Mouse (Mus musculus): ENCODE data around the gene Olfr199. TPM values are rescaled to one million over a fixed set of nuclear protein-coding genes. Genes with fewer than 3 reads are reported as not detected.
"Not testable (repeated sequence)": the region's sequence is repeated elsewhere in the genome, so short reads cannot be mapped to it uniquely, and the experiment has no call there.

Olfr199 gene
- not detected in 2 replicates for polyA plus RNA-seq (2014; fragmentation: Nextera tagmentation; extraction: Ambion mirVana)

DNA sequence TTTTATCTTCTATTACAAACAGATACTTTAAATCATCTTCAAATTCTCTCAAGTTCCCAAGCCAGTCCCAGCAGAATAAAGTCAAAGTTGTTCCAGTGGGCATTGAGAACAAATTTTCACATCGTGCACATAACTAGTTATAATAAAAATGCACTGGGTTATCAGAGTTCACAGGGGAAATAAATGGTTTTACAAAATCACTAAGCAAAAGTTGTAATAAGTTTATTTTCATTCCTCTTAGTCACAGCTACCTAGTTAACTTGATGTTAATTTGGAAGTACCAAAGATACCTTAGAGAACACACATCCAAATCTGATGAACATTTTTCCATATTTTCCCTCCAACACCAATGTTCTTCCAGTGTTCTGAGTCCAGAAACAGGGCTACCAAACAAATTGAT is at the start of gene Olfr199:
Gene Olfr199, minus strand, starts transcription at position 101 of the 400 bp plus-strand sequence.
- 89% methylated on average over 1 of the region's 1 CpGs for WGBS
- H3K4me2 ChIP-seq (ENCODE audit: low read depth); H3K27me3 ChIP-seq (ENCODE audit: control insufficient read depth, insufficient read depth, low read length); H3K27ac ChIP-seq (ENCODE audit: low read depth, low read length); H3K4me3 ChIP-seq (ENCODE audit: low read depth, low read length); H3K4me1 ChIP-seq (ENCODE audit: control insufficient read depth, insufficient read depth, low read length); DNase-seq (ENCODE audit: low spot score); H3K9ac ChIP-seq (ENCODE audit: low read length); ATAC-seq (ENCODE audit: insufficient read depth, low FRiP score, low TSS enrichment); H3K9me3 ChIP-seq (ENCODE audit: control insufficient read depth, low read length); H3K36me3 ChIP-seq (ENCODE audit: control insufficient read depth, insufficient read depth, low read length): not testable (repeated sequence)

DNA sequence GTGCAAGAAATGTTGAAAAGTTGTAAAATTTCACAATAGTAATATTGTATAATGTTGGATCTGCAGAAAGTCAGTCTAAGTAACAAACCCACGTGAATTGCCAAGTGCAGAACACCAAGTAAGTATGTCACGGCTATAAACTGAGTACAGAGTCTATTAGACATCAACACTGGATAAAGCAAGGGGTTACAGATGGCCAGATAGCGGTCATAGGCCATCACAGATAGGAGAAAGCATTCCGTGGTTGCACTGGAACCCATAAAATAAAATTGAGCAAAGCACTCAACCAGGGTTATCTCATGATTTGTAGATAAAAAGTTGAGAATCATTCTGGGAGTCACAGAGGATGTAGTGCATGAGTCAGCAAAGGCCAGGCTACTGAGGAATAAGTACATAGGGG is 49.5 kb upstream of the Olfr199 start:
- not testable (repeated sequence) for H3K4me1 ChIP-seq (ENCODE audit: control insufficient read depth, insufficient read depth, low read length); H3K27ac ChIP-seq (ENCODE audit: low read depth, low read length); H3K9ac ChIP-seq (ENCODE audit: low read length); ATAC-seq (ENCODE audit: insufficient read depth, low FRiP score, low TSS enrichment); H3K4me3 ChIP-seq (ENCODE audit: low read depth, low read length); H3K9me3 ChIP-seq (ENCODE audit: control insufficient read depth, low read length); H3K4me2 ChIP-seq (ENCODE audit: low read depth); H3K27me3 ChIP-seq (ENCODE audit: control insufficient read depth, insufficient read depth, low read length); H3K36me3 ChIP-seq (ENCODE audit: control insufficient read depth, insufficient read depth, low read length); DNase-seq (ENCODE audit: low spot score)
- 79% methylated on average over 4 of the region's 4 CpGs for WGBS

DNA sequence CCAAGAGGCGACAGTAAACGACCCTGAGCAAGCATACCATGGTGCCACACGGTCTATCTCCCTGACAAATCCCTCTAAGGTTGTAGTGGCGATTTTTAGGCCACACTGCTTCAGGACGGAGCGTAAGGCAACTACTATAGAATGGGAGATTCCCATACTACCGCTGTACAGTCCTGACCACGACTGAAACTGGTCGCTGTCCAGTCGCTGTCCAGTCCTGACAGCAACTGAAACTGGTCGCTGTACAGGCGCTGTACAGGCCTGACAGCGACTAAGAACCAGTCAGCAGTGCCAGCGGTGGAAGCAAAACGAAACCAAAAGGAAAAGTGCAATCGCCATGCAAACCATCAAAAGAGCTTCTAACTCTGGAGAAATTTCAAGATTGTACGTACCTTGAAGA is 30.1 kb upstream of the Olfr199 start:
- H3K4me2 ChIP-seq (ENCODE audit: low read depth) = no peak overlapping the region
- no peaks in the 10 kb centered on the region for H3K27me3 ChIP-seq (ENCODE audit: control insufficient read depth, insufficient read depth, low read length)
- no peaks in the 10 kb centered on the region for H3K36me3 ChIP-seq (ENCODE audit: control insufficient read depth, insufficient read depth, low read length)
- no peak for ATAC-seq (ENCODE audit: insufficient read depth, low FRiP score, low TSS enrichment)
- no peaks in the 10 kb centered on the region for H3K9me3 ChIP-seq (ENCODE audit: control insufficient read depth, low read length)
- no peak for DNase-seq (ENCODE audit: low spot score)
- no peaks in the 10 kb centered on the region for H3K4me1 ChIP-seq (ENCODE audit: control insufficient read depth, insufficient read depth, low read length)
- H3K9ac ChIP-seq (ENCODE audit: low read length) = no peak overlapping the region
- 88% methylated on average over 17 of the region's 17 CpGs for WGBS
- H3K4me3 ChIP-seq (ENCODE audit: low read depth, low read length) = no peak overlapping the region
- no peak overlapping the region for H3K27ac ChIP-seq (ENCODE audit: low read depth, low read length)

DNA sequence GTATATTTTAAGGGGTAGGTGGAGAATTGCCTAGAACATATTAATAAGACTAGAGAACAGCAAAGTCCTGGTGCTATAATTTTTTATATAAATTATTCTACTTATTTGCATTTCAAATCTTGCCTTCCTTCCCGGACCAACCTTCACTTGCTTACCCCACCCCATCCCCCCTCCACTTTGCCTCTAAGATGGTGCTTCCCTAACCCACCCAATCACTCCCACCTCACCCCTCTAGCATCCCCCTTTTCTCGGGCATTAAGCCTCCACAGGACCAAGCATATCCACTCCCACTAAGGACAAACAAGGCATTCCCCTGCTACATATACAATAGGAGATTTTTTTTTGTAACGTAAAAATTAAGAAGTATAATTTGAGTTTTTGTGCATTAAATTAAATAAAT is 1.7 kb downstream of the Olfr199 start:
- ATAC-seq (ENCODE audit: insufficient read depth, low FRiP score, low TSS enrichment) = peak; percentile 50; the same call in 1 of the 2 replicates
- 82% methylated on average over 3 of the region's 3 CpGs for WGBS

DNA sequence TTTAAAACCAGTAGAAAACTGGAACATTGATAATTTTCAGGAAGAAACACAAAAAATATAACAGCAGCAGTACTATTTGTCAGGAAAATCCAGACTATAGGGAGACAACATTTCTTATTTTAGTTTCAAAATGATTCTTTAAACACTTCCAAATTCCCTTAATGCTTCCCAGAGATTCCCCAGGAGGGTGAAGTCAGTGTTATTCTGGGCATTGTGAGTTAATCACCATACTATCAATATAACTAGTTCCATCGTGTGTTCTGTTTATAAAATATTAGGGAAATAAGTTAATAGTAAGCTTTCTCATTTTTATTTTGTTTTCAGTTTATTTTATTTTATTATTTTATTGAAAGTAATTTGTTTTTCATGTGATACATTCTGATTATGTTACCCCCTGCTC is 16.1 kb downstream of the Olfr199 start, which contains the start of gene Olfr198:
Gene Olfr198, minus strand, starts transcription at position 101 of the 400 bp plus-strand sequence.
- H3K36me3 ChIP-seq (ENCODE audit: control insufficient read depth, insufficient read depth, low read length); ATAC-seq (ENCODE audit: insufficient read depth, low FRiP score, low TSS enrichment); H3K9ac ChIP-seq (ENCODE audit: low read length); DNase-seq (ENCODE audit: low spot score); H3K27ac ChIP-seq (ENCODE audit: low read depth, low read length); H3K27me3 ChIP-seq (ENCODE audit: control insufficient read depth, insufficient read depth, low read length); H3K4me1 ChIP-seq (ENCODE audit: control insufficient read depth, insufficient read depth, low read length); H3K4me2 ChIP-seq (ENCODE audit: low read depth); H3K4me3 ChIP-seq (ENCODE audit: low read depth, low read length); H3K9me3 ChIP-seq (ENCODE audit: control insufficient read depth, low read length): not testable (repeated sequence)
- 67% methylated on average over 1 of the region's 1 CpGs for WGBS

More for the DNA sequence above, 1.7 kb downstream of the Olfr199 start:
- not testable (repeated sequence) for H3K9me3 ChIP-seq (ENCODE audit: control insufficient read depth, low read length); H3K4me2 ChIP-seq (ENCODE audit: low read depth); DNase-seq (ENCODE audit: low spot score); H3K27me3 ChIP-seq (ENCODE audit: control insufficient read depth, insufficient read depth, low read length); H3K9ac ChIP-seq (ENCODE audit: low read length); H3K36me3 ChIP-seq (ENCODE audit: control insufficient read depth, insufficient read depth, low read length); H3K4me1 ChIP-seq (ENCODE audit: control insufficient read depth, insufficient read depth, low read length); H3K27ac ChIP-seq (ENCODE audit: low read depth, low read length); H3K4me3 ChIP-seq (ENCODE audit: low read depth, low read length)

DNA sequence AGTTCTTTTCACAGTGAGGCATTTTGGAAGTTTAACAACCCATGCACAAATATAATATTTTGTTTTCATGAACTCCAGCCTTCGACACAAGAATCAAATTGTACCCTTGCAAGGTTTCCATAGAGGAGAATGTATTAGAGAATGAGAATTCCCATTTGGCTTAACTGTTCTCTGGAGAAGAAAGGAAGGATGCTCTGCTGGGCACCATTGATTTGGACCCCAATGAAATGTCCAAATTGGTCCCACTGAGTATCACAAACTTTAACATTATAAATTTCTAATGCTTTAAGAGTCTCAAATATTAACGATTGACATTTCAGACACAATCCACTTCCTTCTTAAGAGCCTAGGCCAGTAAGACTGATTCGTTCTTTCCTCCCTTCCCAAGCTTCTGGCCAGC is 49.2 kb downstream of the Olfr199 start, which contains the start of gene Olfr196:
Gene Olfr196, minus strand, starts transcription at position 101 of the 400 bp plus-strand sequence.
- H3K4me1 ChIP-seq (ENCODE audit: control insufficient read depth, insufficient read depth, low read length) = no peaks in the 10 kb centered on the region
- H3K9ac ChIP-seq (ENCODE audit: low read length) = no peak within 1 kb of the TSS
- H3K27ac ChIP-seq (ENCODE audit: low read depth, low read length) = no peak within 1 kb of the TSS
- H3K9me3 ChIP-seq (ENCODE audit: control insufficient read depth, low read length) = no peaks in the 10 kb centered on the region
- H3K4me3 ChIP-seq (ENCODE audit: low read depth, low read length) = no peak within 1 kb of the TSS
- WGBS = 84% methylated on average over 3 of the region's 3 CpGs
- no peak within 1 kb of the TSS for H3K4me2 ChIP-seq (ENCODE audit: low read depth)
- no peaks in the 10 kb centered on the region for H3K36me3 ChIP-seq (ENCODE audit: control insufficient read depth, insufficient read depth, low read length)
- ATAC-seq (ENCODE audit: insufficient read depth, low FRiP score, low TSS enrichment) (no peak), DNase-seq (ENCODE audit: low spot score) (no peak)
- no peaks in the 10 kb centered on the region for H3K27me3 ChIP-seq (ENCODE audit: control insufficient read depth, insufficient read depth, low read length)

Other genes starting within 250 kb of the Olfr199 start
- not detected in 2 replicates for gene Olfr183, start 224.4 kb downstream of the Olfr199 start, polyA plus RNA-seq (2014; fragmentation: Nextera tagmentation; extraction: Ambion mirVana)
- gene Olfr186, start 189.5 kb downstream of the Olfr199 start, polyA plus RNA-seq (2014; fragmentation: Nextera tagmentation; extraction: Ambion mirVana) = not detected in 2 replicates
- gene Olfr187, start 180.0 kb downstream of the Olfr199 start, polyA plus RNA-seq (2014; fragmentation: Nextera tagmentation; extraction: Ambion mirVana) = not detected in 2 replicates
- not detected in 2 replicates for gene Olfr190, start 141.8 kb downstream of the Olfr199 start, polyA plus RNA-seq (2014; fragmentation: Nextera tagmentation; extraction: Ambion mirVana)
- gene Olfr191, start 129.9 kb downstream of the Olfr199 start, polyA plus RNA-seq (2014; fragmentation: Nextera tagmentation; extraction: Ambion mirVana) = not detected in 2 replicates
- not detected in 2 replicates for gene Olfr193, start 107.9 kb downstream of the Olfr199 start, polyA plus RNA-seq (2014; fragmentation: Nextera tagmentation; extraction: Ambion mirVana)
- not detected in 2 replicates for gene Olfr194, start 98.7 kb downstream of the Olfr199 start, polyA plus RNA-seq (2014; fragmentation: Nextera tagmentation; extraction: Ambion mirVana)
- not detected in 2 replicates for gene Olfr195, start 72.7 kb downstream of the Olfr199 start, polyA plus RNA-seq (2014; fragmentation: Nextera tagmentation; extraction: Ambion mirVana)
- gene Olfr196, start 49.3 kb downstream of the Olfr199 start, polyA plus RNA-seq (2014; fragmentation: Nextera tagmentation; extraction: Ambion mirVana) = not detected in 2 replicates
- not detected in 2 replicates for gene Olfr198, start 16.2 kb downstream of the Olfr199 start, polyA plus RNA-seq (2014; fragmentation: Nextera tagmentation; extraction: Ambion mirVana)
- gene Olfr201, start 52.9 kb upstream of the Olfr199 start, polyA plus RNA-seq (2014; fragmentation: Nextera tagmentation; extraction: Ambion mirVana) = not detected in 2 replicates
- gene Olfr202, start 67.0 kb upstream of the Olfr199 start, polyA plus RNA-seq (2014; fragmentation: Nextera tagmentation; extraction: Ambion mirVana) = not detected in 2 replicates
- gene Olfr203, start 79.1 kb upstream of the Olfr199 start, polyA plus RNA-seq (2014; fragmentation: Nextera tagmentation; extraction: Ambion mirVana) = not detected in 2 replicates
- gene Olfr204, start 98.5 kb upstream of the Olfr199 start, polyA plus RNA-seq (2014; fragmentation: Nextera tagmentation; extraction: Ambion mirVana) = not detected in 2 replicates
- not detected in 2 replicates for gene Olfr205, start 111.4 kb upstream of the Olfr199 start, polyA plus RNA-seq (2014; fragmentation: Nextera tagmentation; extraction: Ambion mirVana)
- gene Olfr206, start 129.5 kb upstream of the Olfr199 start, polyA plus RNA-seq (2014; fragmentation: Nextera tagmentation; extraction: Ambion mirVana) = not detected in 2 replicates
- not detected in 2 replicates for gene Olfr209, start 144.2 kb upstream of the Olfr199 start, polyA plus RNA-seq (2014; fragmentation: Nextera tagmentation; extraction: Ambion mirVana)
- 0.11 TPM in 1 of 2 replicates, not detected in the other for gene Gabrr3, start 187.6 kb upstream of the Olfr199 start, polyA plus RNA-seq (2014; fragmentation: Nextera tagmentation; extraction: Ambion mirVana)

Data from neural tube, embryonic 11.5 days (tissue).